Mouse (Mus musculus) urinary bladder, postnatal 10 days (tissue): ENCODE measurements around the gene Rab7.
A peak's percentile ranks its signal among the peaks of the same experiment; 100 is the strongest.
"Not testable (repeated sequence)": the region's sequence is repeated elsewhere in the genome, so short reads cannot be mapped to it uniquely, and the experiment has no call there.

Experiments
- DNase-seq: peaks from one replicate; pipeline ENCODE4 v3.0.0; 2022; ENCODE audit warnings: low spot score

Rab7 gene

GRCm38 (mm10) chr6:87997706-87998265 lies 47.3 kb downstream of the Rab7 start:
- peak; percentile 37 for DNase-seq

- DNase-seq = no peak
These were observed 48.5 kb downstream of the Rab7 start for GRCm38 (mm10) chr6:87996606-87997005.

- DNase-seq = no peak
These were observed 49.6 kb downstream of the Rab7 start for GRCm38 (mm10) chr6:87995519-87995918.

GRCm38 (mm10) chr6:87993790-87994571 lies 51.1 kb downstream of the Rab7 start:
- DNase-seq = no peak

- no peak for DNase-seq
These were observed 52.3 kb downstream of the Rab7 start for GRCm38 (mm10) chr6:87992733-87993132.

GRCm38 (mm10) chr6:87991886-87992285 lies 53.2 kb downstream of the Rab7 start:
- DNase-seq = no peak

- no peak for DNase-seq
These were observed 53.9 kb downstream of the Rab7 start for GRCm38 (mm10) chr6:87991216-87991615.

- no peak for DNase-seq
These were observed 62.6 kb downstream of the Rab7 start for GRCm38 (mm10) chr6:87982506-87982905.

GRCm38 (mm10) chr6:87981547-87982256 lies 63.4 kb downstream of the Rab7 start, which contains the start of gene H1fx:
TSS of gene H1fx (minus strand) at chr6:87981637.
- peak; percentile 36 for DNase-seq

GRCm38 (mm10) chr6:87981030-87981485 lies 64.0 kb downstream of the Rab7 start:
- DNase-seq = no peak

GRCm38 (mm10) chr6:87980374-87981029 lies 64.6 kb downstream of the Rab7 start:
- no peak for DNase-seq

- DNase-seq = no peak
These were observed 65.3 kb downstream of the Rab7 start for GRCm38 (mm10) chr6:87979728-87980127.

- DNase-seq = no peak
These were observed 75.0 kb downstream of the Rab7 start for GRCm38 (mm10) chr6:87970041-87970440.

GRCm38 (mm10) chr6:87962457-87962856 lies 82.6 kb downstream of the Rab7 start:
- DNase-seq = not testable (repeated sequence)
